Mouse (Mus musculus) embryonic facial prominence, embryonic 14.5 days (tissue): ENCODE data around the gene Kctd19. TPM values are rescaled to one million over a fixed set of nuclear protein-coding genes. Genes with fewer than 3 reads are reported as not detected.

Experiments
- ATAC-seq: fragments of 200-750 bp; cut with Nextera tagmentation; 2 replicates; pipeline ENCODE4 v1.8.0; 2017; ENCODE audit warnings: low read depth, moderate number of reproducible peaks, moderate TSS enrichment
- DNase-seq: peaks from one replicate; pipeline ENCODE4 v3.0.0-alpha.2; 2015; ENCODE audit warnings: low spot score
- H3K27ac ChIP-seq: fragments of 300-500 bp; sonication (generic); replicated peaks from 2 replicates; pipeline ENCODE4 v1.5.1; 2014; ENCODE audit warnings: low read depth, mild to moderate bottlenecking, low read length, moderate library complexity
- H3K27me3 ChIP-seq: fragments of 300-500 bp; sonication (generic); replicated peaks from 2 replicates; pipeline ENCODE4 v1.6.1; 2014; ENCODE audit warnings: low read length; ENCODE audit not compliant: control insufficient read depth, insufficient read depth
- H3K36me3 ChIP-seq: fragments of 300-500 bp; sonication (generic); 2 replicates; pipeline ENCODE4 v1.6.1; 2014; ENCODE audit warnings: low read length, mixed read lengths; ENCODE audit not compliant: control insufficient read depth, insufficient read depth
- H3K4me1 ChIP-seq: fragments of 300-500 bp; sonication (generic); 2 replicates; pipeline ENCODE4 v1.6.1; 2014; ENCODE audit warnings: antibody characterized with exemption, low read length; ENCODE audit not compliant: control insufficient read depth, insufficient read depth
- H3K4me2 ChIP-seq: fragments of 300-500 bp; sonication (generic); 2 replicates; pipeline ENCODE4 v1.6.1; 2014; ENCODE audit warnings: low read depth, mild to moderate bottlenecking, low read length, moderate library complexity, mixed read lengths
- H3K4me3 ChIP-seq: fragments of 300-500 bp; sonication (generic); 2 replicates; pipeline ENCODE4 v1.5.1; 2014; ENCODE audit warnings: low read depth, mild to moderate bottlenecking, low read length
- H3K9ac ChIP-seq: fragments of 300-500 bp; sonication (generic); 2 replicates; pipeline ENCODE4 v1.6.1; 2014; ENCODE audit warnings: low read depth, mild to moderate bottlenecking, low read length, moderate library complexity, mixed read lengths
- H3K9me3 ChIP-seq: fragments of 300-500 bp; sonication (generic); 2 replicates; pipeline ENCODE4 v1.6.1; 2016; ENCODE audit warnings: low read length; ENCODE audit not compliant: control insufficient read depth
- WGBS: fragments of 180-500 bp; shearing (Covaris S2); extraction: QIAGEN DNeasy Blood & Tissue Kit; methylation state at CpG from one replicate; pipeline ENCODE4 v1.1.7; 2014; 5-methylcytosine and 5-hydroxymethylcytosine counted together
- polyA plus RNA-seq: library from polyadenylated mRNA; unstranded; fragments of >200 nt; fragmentation: Nextera tagmentation; extraction: Ambion mirVana; gene quantifications from 2 replicates; pipeline ENCODE4 v1.2.1, GENCODE M21; 2014

The Kctd19 gene
- polyA plus RNA-seq, 1 experiment from 2014 or later, result not detected

DNA sequence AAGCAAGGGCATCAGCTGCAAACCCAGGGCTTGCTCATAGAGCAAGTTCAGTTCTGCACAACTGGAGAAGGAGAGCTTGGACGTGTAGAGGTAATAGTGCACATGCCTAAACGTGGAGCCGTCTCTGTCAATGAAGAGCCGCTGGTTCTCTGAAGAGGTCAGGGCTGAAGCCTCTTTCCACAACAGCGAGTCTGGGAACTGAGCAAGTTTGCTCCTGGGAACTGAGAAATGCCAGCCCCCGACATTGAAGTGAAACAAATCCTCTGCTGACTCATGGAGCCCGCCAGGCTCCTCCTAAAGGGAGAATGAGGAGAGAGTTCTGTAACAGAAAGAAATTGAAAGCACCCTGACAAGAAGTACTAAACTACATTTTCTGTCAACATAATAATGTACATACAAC, 5.0 kb downstream of the Kctd19 start:
- Histone ChIP-seq H3K36me3 (no peaks in the 10 kb centered on the region), H3K4me2 (no peak overlapping the region), H3K9me3 (no peaks in the 10 kb centered on the region), H3K27me3 (peaks cover 13% of the 10 kb centered on the region), H3K9ac (no peak overlapping the region), H3K27ac (no peak overlapping the region), H3K4me1 (0 out of 2 replicates have a peak, but pooled peaks cover 1% of the 10 kb centered on the region), H3K4me3 (no peak overlapping the region)
- no peak for DNase-seq
- no peak for ATAC-seq
- whole genome bisulfite sequencing, result 57% methylated on average over 7 of the region's 7 CpGs

- Histone ChIP-seq H3K27ac (no peak overlapping the region), H3K4me2 (no peak overlapping the region), H3K4me3 (no peak overlapping the region), H3K4me1 (no peaks in the 10 kb centered on the region), H3K27me3 (no peaks in the 10 kb centered on the region), H3K9ac (no peak overlapping the region), H3K9me3 (no peaks in the 10 kb centered on the region), H3K36me3 (no peaks in the 10 kb centered on the region)
- DNase-seq (peak; percentile 32), ATAC-seq (no peak)
- 73% methylated on average over 10 of the region's 10 CpGs for WGBS
Observed at GRCm38 (mm10) chr8:105406416-105406815, 6.9 kb downstream of the Kctd19 start.

DNA sequence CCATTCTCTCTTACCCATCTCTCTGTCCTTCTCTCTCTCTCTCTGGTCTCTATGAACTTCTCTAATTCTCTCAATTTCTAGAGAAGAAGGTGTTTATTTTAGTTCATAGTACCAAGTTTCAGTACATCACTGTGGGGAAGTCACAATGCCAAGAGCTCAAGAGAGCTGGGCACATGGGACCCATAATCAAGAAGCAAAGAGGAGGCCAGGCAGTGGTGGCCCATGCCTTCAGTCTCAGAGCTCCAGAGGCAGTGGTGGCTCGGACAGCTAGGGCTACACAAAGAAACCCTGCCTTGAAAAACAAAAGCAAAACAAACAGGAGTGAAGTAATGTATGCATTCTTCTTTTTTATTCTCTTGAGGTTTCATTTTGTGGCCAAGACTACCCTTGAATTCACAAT, 8.8 kb downstream of the Kctd19 start:
- ATAC-seq (no peak), DNase-seq (no peak)
- Histone ChIP-seq H3K36me3 (no peaks in the 10 kb centered on the region), H3K9me3 (no peaks in the 10 kb centered on the region), H3K4me2 (no peak overlapping the region), H3K4me3 (no peak overlapping the region), H3K4me1 (no peaks in the 10 kb centered on the region), H3K27ac (no peak overlapping the region), H3K27me3 (no peaks in the 10 kb centered on the region), H3K9ac (no peak overlapping the region)
- 53% methylated on average over 1 of the region's 1 CpGs for WGBS

DNA sequence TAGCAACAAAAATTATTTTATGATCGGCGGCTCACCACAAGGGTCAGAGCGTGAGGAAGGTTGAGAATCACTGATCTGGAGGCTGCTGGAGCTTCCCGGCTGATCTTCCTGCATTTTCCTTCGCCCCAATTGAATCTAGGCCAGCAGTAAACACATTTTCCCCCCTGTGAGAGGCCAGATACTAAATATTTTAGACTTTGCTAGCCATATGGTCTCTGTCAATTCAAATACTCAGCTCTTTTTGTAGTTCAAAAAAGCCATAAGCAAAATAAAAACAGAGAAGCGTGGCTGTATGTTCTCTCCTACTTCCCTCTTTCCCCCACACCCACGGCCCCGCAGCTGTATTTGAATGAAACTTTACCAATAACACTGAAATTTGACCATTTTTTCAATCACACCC, 9.8 kb downstream of the Kctd19 start:
- WGBS, result 81% methylated on average over 8 of the region's 8 CpGs
- no peak for ATAC-seq

GRCm38 (mm10) chr8:105400016-105400415, 13.3 kb downstream of the Kctd19 start:
- WGBS, result 80% methylated on average over 5 of the region's 5 CpGs
- no peak for ATAC-seq
- H3K36me3 ChIP-seq, result no peaks in the 10 kb centered on the region
- H3K27ac ChIP-seq, result no peak overlapping the region
- H3K4me1 ChIP-seq, result no peaks in the 10 kb centered on the region
- no peak overlapping the region for H3K4me3 ChIP-seq
- no peaks in the 10 kb centered on the region for H3K27me3 ChIP-seq
- no peak for DNase-seq
- no peak overlapping the region for H3K4me2 ChIP-seq
- H3K9ac ChIP-seq, result no peak overlapping the region
- no peaks in the 10 kb centered on the region for H3K9me3 ChIP-seq

More for the DNA sequence above, 9.8 kb downstream of the Kctd19 start:
- no peaks in the 10 kb centered on the region for H3K27me3 ChIP-seq
- no peak overlapping the region for H3K4me2 ChIP-seq
- H3K9ac ChIP-seq, result no peak overlapping the region
- H3K27ac ChIP-seq, result no peak overlapping the region
- no peaks in the 10 kb centered on the region for H3K4me1 ChIP-seq
- no peaks in the 10 kb centered on the region for H3K9me3 ChIP-seq
- DNase-seq, result no peak
- H3K4me3 ChIP-seq, result no peak overlapping the region
- H3K36me3 ChIP-seq, result no peaks in the 10 kb centered on the region

DNA sequence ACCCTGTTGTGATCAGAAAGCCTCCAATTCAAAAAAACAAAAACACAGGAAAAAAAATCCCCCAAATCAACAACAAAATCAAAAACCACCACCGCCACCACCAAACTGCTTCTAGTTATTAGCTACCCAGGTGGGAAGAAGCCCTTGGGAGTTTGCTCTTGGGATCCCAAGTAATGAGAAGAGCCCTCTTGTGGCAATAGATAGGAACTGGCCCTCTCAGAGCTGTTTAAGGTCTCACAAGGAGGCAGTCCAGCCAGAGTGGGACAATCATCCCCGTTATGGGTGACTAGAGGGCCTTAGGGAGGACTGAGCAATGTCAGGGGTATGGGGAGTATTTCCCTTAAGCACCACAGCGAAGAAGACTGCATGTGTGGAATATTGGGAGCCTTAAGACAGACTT, 15.6 kb downstream of the Kctd19 start:
- Histone ChIP-seq H3K4me1 (no peaks in the 10 kb centered on the region), H3K36me3 (no peaks in the 10 kb centered on the region), H3K4me3 (no peak overlapping the region), H3K27me3 (no peaks in the 10 kb centered on the region), H3K27ac (no peak overlapping the region), H3K9me3 (no peaks in the 10 kb centered on the region), H3K4me2 (no peak overlapping the region), H3K9ac (no peak overlapping the region)
- ATAC-seq (no peak), DNase-seq (peak; percentile 91)
- 27% methylated on average over 3 of the region's 3 CpGs for WGBS

DNA sequence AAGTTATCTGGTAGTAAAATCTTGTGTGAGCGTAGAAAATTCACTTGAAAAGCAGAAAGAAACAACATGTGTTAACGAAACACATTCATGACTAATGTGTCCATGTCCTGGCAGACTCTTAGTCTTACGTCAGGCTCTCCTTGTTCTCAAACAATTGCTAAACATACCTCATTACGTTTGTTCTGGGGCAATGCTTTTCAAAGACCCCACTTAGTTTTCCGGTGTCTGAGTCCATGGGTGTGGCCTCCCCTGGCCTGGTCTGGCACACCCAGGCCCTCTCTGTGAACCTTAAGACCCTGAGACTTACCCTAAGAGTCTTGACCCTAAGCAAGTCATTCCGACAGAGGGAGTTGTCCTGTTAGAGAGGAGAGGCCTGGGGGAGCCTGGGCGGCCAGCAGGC, 19.4 kb downstream of the Kctd19 start:
- H3K4me2 ChIP-seq, result no peak overlapping the region
- WGBS, result 75% methylated on average over 7 of the region's 7 CpGs
- DNase-seq, result no peak

DNA sequence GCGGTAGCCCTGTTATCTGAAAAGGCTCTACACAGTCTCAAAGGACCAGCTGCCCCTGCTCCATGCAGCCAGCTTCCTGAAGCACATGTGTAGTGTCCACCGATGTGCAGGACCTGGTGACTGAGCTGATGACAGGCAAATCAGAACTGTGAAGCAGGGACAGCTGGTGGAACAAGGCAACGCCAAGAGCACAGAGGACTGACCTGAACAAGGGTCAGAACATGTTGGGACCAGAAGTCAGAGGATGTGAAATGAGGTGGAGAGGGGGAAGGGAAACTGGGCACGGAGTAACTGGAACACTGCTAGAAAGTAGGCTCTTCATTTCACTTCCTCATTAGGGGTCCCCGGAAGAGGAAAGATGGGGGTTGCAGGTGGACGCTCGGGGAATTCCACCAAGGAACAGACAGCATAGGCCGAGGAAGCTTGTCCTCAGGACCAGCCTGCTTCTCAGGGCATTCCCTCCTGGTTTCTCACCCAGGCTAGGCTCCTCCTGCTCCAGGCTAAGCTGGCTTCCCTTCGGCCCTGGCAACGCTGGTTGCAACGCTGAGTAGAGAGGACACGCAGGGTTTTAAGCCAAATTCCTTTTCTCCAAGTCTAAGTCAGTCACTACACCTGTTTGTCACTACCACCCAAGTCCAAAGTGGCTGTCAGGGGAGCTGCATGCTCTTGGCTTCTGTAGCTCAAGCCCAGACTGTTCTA, 20.1 kb downstream of the Kctd19 start:
- no peak for DNase-seq
- WGBS, result 82% methylated on average over 12 of the region's 12 CpGs

More for the DNA sequence above, 19.4 kb downstream of the Kctd19 start:
- no peak overlapping the region for H3K9ac ChIP-seq
- H3K9me3 ChIP-seq, result no peaks in the 10 kb centered on the region
- no peak overlapping the region for H3K4me3 ChIP-seq
- H3K27me3 ChIP-seq, result no peaks in the 10 kb centered on the region
- no peak overlapping the region for H3K27ac ChIP-seq
- ATAC-seq, result no peak
- no peaks in the 10 kb centered on the region for H3K4me1 ChIP-seq
- no peaks in the 10 kb centered on the region for H3K36me3 ChIP-seq

DNA sequence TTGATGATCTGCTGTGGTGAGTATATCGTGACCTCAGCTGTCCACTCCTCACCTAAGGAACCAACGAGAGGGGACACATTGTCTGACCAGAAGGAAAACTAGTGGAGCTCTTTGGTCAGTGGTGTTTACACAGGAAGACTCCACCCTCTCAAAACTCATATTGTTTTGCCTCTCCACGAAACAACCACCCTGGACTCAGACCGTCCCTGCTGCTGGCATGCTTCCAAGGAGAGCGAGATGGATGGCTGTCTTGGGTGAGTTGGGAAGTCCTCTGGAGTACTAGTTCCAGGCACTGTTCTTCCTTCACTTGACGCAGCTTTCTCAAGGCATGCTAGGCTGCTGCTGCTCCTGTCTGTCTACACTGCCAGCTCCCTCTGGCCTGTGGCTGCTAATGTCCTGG, 24.2 kb downstream of the Kctd19 start:
- Histone ChIP-seq H3K36me3 (no peaks in the 10 kb centered on the region), H3K9me3 (no peaks in the 10 kb centered on the region), H3K9ac (no peak overlapping the region), H3K4me3 (no peak overlapping the region), H3K27ac (no peak overlapping the region), H3K4me2 (no peak overlapping the region), H3K27me3 (no peaks in the 10 kb centered on the region), H3K4me1 (0 out of 2 replicates have a peak, but pooled peaks cover 3% of the 10 kb centered on the region)
- WGBS, result 78% methylated on average over 6 of the region's 6 CpGs
- ATAC-seq, result no peak
- no peak for DNase-seq

More for the DNA sequence above, 20.1 kb downstream of the Kctd19 start:
- ATAC-seq, result no peak
- no peaks in the 10 kb centered on the region for H3K9me3 ChIP-seq
- H3K4me2 ChIP-seq, result no peak overlapping the region
- H3K27ac ChIP-seq, result no peak overlapping the region
- no peaks in the 10 kb centered on the region for H3K36me3 ChIP-seq
- no peaks in the 10 kb centered on the region for H3K4me1 ChIP-seq
- H3K4me3 ChIP-seq, result no peak overlapping the region
- H3K9ac ChIP-seq, result no peak overlapping the region
- H3K27me3 ChIP-seq, result no peaks in the 10 kb centered on the region
